Mouse (Mus musculus): ENCODE measurements at regions not wholly inside any gene's neighbourhood (a gene's known extent, or its start where the extent isn't known, plus 50 kb on each side); places are given as distances from the start of the nearest gene placed in this dataset.

DNA sequence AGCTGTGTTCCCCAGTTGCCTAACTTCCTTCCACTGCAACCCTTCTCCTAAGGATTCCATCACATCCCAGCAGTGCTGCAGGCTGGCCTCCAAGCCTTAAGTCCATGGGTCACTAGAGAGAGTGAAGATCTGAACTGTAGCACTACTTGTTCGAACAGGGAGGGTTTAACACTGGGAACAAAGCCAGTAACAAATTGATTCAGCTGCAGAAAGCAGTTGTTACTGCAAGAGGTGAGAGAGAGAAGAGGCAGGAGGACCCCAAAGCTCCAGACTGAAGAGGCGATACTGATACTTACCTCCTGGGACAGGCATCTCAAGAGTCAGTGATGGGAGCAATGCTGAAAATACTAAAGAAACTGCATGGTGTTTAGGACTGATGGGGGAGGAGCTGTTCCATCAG, 600.1 kb upstream of the Cdh5 start:
- DNase-seq (ENCODE audit: low read depth) = no peak

DNA sequence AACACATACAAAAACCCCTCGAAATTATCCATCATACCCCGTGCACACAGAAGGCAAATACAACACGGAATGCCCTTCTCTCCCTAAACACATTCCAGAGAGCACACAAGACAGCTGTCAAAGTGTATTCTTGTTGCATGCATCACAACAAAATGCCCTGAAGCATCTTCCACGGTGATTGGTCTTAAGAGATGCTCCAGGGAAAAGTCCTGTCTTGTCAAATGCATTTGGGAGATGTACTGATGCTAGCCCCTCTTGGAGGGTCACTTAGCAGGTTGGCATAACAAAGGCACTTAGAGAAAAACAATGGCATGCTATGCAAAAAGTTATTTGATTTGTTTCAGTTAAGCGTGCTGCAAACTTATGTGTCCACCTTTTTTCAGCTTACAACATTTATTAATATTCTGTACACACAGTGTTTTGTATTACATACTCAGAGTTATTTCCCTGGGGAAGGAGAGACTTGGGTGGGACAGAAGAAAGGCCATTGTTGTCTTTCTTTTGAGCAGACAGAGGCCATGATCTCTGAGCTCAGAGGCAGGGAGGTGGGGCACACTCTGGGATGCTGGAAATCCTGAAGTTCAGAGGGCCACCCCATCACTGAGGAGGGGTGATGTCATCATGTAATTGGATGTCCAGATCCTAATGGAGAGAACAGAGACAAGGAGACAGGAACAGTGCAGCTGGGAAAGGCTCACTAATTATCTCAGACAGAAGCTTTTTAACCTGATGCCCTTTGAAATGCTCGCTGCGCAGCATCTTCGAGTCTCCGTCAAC, 598.2 kb upstream of the Cdh5 start:
- DNase-seq (ENCODE audit: low read depth) = no peak

DNA sequence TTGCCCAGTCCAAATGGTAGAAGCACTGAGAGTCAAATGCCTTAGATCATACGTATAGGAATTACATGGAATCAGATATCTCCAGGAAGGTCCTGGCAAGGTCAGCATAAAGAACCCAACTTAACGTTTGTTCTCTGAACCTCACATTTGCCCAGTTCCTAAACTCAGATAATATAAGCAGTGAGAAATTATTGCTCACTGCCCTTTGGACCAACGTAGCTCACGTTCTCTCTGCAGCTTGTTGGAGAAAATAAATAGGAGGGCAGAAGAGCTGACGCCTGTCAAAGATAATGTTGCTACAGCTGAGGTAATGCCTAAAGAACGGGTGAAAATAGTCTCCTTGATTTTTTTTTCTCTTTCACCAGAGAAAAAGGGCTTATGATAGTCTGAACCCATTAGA, 595.1 kb upstream of the Cdh5 start:
- DNase-seq (ENCODE audit: low read depth) = no peak

DNA sequence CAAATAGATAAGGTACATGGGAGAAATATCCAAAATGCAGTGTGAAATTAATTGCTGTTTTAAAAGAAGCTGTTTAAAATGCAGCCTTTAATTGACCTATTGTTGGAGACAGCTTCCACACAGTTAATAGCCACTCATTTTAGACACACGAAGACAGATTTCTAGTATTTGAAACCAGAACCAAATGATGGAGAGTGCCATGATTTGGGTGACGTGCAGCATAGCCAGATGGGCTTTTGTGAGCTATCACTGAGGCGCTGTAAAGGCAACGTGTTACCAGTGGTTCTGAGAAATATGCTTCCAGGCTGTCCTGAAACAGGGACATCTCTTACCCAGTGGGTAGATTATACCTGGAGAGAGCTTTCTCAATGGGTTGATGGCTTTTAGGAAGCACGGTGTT, 594.4 kb upstream of the Cdh5 start:
- DNase-seq (ENCODE audit: low read depth) = no peak

DNA sequence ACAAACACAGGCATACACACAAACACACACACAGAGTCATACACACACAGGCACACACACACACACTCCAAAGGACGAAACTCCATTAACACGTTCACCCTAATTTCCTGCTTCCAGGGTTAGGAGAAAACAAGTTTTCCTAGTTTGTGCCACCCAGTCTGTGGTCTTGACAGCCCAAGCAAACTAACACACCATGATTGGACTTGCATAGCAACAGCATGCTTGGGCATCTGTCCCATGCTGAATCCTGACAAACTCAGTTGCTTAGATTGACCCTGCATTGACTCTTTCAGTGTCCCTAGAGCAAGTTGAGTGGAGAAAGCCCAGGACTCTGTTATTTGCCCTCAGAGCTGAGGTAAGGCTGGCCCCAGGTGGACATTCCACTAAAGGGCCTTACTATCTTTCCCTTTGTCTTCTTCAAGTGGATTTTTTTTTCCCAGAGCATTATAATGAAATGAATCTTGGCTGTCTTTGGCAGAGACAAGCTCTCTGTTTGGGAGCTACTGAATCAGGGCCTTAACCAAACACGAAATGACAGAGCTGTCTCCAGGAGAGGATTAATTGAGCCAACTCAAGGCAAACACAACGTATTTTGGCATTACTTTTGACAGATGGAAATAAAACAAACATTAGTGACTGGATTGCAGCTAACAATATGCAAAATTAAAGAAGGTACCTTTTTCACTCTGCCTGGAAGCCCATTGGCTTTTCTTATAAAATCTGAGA, 581.1 kb upstream of the Cdh5 start:
- DNase-seq (ENCODE audit: low read depth) = no peak

DNA sequence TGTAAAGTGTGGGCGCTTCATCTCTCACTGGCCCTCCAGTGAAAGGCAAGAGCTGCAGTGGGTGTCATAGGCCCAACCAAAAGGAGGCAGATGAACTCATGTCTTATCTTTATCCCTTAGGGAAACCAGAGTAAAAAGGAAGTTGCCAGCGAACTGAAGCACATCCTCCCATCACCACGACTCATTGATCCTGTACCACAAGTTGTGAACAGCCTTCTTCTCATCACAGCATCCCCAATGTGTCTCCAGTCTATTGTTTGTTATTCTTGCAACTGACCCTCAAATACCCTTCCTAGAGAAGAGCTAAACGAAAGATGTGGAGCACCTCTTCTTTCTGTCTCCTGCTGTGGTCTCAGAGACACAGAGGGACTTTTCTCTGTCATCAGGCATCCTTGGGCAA, 570.5 kb upstream of the Cdh5 start:
- no peak for DNase-seq (ENCODE audit: low read depth)

DNA sequence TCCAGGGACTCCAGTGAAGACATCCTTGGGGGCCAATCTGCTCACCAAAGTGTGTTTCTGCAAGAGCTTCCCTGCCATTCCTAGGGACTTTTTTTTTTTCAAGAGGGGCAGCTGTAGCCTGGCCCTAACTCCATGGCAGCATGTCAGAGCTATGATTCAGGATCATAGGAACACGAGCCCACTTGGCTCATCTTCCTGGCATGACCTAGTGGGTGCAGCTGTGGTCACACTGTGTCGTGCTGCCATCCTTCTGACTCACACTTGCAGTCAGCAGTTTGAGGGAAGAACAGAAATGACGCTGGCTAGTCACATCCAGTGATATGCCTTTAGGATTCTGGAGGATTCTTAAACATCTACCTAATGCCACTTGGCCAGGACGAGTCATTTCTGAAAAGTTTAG, 566.5 kb upstream of the Cdh5 start:
- no peak for DNase-seq (ENCODE audit: low read depth)

DNA sequence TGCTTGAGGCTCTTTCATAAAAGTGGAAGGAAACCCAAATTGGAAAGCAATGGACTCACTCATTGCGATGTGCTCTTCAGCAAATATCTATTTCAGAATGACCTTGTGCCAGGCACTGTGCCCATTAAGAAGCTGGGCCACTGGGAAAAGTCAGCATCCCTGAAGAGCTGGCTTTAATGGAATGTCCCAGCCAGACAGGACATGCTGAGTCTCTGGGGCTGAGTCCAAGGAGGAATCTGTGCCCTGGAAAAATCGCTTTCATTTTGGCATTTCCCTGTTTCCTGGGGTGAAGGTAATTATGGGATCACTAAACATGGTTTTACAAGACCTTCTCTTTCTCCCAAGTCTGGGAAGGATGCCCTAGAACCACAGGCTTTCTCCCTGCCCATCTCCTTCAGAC, 564.6 kb upstream of the Cdh5 start:
- DNase-seq (ENCODE audit: low read depth) = no peak

DNA sequence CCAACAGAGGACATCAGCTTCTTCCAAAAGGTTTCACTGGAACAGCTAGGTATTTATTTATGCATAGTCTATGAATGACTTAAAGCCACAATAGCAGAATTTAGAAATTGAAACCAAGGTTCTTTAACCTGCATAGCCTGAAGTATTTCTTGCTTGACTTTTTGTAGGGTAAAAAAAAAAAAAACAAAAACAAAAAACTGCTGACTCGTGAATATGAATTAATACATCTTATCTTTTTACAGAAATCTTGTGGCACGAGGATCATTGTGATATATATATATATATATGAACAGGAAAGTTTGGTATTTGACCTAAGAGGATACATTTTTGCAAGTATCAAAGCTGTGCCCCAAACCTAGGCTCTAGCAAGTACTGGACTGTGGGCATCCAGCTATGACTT, 559.5 kb upstream of the Cdh5 start:
- DNase-seq (ENCODE audit: low read depth) = no peak

DNA sequence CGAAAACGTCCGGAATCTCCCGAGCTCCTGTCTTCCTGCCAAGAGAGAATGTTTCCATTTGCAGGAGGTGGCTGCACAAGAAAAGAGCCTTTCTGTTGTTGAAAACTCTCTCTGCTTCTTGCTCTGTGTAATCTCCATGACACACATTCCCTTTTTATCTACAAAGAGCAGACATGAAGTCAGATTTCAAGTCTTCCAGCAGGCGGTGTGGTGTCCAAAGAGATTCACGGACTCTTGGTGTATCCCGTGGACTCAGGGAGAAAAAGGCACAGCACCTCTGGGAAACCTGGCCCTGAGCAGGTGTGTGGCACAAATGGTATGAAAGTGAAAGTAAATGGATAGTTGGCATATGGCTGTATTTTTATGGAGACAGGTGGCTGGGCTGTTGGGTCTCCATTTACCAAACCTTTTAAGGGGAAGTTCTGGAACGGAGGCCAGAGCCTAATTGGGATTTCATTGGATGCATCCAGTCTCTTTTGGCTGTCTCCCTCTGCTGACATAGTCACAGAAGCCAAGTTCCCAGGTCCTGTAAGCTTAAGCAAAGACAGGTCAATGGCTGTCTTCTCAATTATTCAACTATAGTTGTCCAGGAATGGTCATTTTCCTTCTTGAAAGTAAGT, 549.4 kb upstream of the Cdh5 start:
- DNase-seq (ENCODE audit: low read depth) = no peak

DNA sequence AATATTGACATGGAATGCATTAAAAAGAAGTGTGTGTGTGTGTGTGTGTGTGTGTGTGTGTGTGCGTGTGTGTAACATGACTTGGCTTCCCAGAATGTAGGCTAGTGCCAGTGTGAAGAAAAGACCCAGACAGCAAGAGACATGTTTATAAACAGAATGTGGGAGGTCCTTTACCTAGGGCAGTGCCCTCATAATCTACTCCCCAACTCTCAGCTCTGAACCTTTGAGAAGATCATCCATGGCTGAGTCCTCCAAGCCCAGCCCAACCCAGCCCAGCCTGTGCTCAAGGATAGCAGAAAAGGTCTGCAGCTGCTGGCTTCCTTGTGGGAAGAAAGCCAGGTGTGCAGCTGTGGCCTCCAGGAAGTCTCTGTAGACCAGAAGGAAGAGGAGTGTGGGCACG, 539.8 kb upstream of the Cdh5 start:
- no peak for DNase-seq (ENCODE audit: low read depth)

DNA sequence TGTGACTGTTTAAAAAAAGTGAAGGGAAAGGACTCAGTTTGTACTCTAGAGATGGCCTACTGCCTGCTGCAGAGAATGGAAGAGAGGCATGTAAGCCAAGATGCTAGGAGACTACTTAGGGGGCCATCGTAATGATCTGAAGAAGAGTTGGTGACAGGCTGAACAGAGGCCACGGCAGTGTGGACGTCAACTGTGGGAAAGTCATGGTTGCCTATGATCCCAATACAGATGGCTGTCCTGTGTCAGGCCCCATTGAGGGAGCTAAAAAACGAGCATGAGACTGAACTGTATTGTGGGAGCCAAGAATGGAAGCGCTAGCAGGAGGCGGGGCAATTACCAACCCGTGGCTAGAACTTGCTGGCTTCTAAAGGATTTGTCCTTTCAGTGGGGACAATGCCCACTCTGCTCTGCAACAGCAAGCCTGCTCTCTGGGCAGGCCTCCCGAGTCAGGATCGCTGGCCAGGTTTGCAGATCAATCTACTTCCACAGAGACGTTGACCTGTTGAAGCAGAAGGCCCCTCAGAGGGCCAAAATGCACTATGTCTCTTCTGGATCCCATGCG, 530.5 kb upstream of the Cdh5 start:
- DNase-seq (ENCODE audit: low read depth) = no peak

DNA sequence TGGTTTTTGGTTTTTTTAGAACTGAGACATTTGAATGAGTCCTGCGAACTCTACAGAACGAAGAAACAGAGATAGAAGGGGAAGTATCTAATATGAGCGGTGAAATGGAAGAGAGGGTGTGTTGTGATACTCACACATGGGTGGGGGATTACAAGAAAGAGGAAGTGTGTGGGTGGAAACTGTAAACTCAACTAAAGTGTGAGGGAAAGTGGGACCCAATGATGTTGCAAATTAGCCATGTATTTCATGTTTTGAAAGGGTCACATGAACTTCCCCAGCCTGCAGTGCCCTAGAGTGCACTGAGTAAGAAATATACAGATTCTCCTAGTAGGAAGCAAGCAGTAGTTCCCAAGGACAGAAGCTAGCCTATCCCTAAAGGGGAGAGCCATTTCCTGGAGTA, 524.3 kb upstream of the Cdh5 start:
- DNase-seq (ENCODE audit: low read depth) = no peak

DNA sequence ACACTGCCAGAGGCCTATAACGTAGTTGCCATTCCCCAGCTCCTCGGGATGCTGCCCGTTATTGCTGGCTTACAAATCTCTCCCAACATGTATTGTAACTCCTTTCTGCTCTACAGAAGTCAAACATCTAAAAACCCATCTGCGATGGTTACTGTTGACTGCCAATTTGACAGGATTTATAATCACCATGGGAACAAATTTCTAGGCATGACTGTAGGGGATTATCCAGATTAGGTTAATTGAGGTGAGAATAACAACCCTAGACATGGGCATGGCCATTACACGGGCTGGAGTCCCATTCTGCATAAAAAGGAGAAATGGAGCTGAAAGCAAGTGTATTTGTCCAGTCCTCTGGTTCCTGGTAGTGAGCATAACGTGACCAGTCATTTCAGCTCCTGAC, 523.4 kb upstream of the Cdh5 start:
- DNase-seq (ENCODE audit: low read depth) = no peak

DNA sequence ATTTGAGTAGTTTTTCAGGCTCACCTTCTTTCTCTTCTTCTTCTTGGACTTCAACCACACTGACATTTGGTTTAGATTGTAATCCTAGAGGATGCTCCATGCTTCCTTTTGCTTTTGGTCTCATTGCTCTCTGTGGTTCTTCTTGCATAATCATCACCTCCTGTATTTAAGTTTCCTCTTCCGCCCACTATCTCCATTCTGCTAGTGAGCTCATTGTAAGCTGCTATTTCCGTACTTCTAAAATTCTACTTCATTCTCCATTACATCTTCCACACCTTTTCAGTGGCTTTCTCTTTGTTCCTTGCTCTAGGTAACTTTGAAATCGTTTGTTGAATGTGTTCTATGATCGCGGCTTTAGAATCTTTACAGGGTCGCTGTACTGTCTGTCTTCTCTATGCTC, 493.1 kb upstream of the Cdh5 start:
- DNase-seq (ENCODE audit: low read depth) = no peak

DNA sequence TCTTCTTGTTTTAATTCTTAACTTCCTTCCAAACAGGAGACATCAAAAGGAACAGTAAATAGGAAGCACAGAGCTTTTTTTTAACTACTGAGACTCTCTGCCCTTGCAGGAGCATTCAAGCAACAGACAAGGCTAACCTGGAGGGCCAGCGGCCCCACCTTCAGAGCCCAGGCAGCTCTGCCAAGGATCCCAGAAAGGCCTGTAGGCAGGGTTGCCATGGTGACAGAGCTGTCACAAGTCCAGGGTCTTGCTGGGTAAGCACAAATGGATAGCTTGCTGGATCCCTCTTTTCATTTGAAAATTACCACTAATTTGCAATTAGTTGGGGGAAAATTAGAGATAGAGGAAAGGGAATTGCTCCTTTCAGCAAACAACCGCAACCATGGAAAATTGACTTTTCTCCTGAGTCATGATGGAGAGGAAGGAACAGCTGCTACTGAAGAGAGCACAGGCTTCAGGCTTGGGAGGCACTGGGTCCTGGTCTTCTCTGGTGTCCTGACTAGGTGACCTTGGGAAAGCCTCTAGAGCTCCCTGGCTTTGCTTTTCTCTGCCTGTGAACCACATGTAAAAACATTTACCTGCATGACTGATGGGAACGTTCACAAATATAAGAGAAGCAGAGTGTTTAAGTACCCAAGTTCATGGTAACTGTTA, 477.5 kb upstream of the Cdh5 start:
- no peak for DNase-seq (ENCODE audit: low read depth)

DNA sequence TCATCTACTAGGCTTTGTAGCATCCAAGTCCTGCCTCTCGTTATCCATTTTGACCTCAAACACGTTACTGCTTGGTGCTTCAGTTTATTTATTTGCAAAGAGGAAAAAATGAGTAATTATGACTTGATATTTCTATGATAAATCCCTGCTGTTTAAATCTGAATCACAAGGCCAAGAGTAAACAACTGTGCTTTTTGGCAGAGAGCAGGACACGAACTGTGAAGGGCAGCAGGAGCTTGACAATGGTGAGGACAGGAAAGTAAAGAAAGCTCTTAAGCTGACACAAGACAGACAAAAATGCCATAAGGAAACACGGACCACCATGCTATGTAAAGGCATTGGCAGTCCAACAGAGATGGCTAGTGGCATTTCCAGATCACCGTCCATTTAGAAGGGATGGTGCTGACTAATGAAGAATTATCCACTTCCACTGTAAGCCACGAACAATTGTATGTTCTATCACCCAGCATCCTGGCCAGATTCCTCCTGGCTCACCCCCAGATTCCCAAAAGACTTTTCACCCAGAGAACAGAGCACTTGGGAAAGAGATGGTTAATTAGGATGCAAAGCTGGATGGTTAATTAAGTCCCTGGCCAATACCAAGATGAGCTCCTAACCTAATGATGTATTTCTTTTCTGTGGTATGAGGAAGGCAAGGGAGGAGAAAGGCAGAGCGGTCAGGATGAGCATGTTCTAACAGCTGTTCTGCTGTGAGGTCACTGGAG, 476.1 kb upstream of the Cdh5 start:
- DNase-seq (ENCODE audit: low read depth) = no peak

DNA sequence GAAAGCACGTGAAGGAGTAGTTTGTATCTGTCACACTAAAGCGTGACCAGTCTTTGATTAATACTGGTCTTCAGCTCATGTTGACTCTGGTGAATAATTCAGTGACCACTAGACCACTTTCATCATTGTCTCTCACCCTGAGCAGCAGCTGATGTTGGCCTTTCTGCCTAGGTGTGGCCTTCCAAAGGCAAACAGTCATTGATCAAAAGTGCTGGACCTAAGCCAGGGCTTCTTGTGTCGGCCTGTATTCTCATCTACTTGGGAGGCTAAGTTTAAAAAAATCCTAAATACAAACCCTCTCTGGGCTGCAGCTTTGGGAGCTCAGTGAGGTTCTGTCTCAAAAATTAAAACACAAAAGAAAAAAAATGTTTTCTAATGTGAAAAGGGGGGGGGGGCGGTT, 475.0 kb upstream of the Cdh5 start:
- DNase-seq (ENCODE audit: low read depth) = no peak

DNA sequence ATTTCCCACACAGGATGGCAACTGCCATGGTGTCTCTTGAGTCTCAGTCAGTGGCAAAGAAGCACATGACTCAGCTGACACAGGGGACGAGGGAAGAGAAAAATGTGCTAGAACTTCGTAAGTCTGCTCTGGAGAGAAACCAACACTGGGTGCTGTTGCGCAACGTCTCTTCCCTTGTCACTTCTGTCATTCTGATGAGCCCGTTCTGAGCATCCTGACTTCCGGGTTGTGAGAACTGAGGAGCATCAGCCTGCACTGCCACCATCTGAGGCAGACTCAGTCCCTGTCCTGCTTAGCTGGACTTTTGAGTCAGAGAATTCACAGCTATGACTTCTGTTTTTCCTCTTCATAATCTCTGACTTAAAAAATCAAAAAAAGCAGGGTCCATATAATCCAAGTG, 468.9 kb upstream of the Cdh5 start:
- DNase-seq (ENCODE audit: low read depth) = no peak

DNA sequence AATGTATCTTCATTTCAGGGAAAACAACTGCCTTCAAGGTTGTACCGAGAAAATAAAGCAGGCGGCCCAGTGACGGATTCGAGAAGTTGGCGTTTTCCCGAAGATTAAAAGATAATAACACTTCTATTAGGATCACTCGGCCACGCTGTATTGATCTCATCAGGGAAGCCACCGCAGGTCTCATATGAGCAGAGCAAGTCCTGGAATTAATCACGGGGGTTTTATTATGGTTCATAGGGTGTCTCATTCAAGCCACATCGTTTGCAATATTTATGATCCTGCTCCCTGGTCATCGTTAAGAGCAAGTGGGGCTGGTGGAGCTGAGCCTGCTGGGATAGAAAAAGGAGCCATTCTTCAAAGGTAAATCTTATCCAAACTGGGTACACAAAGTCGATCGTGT, 466.5 kb upstream of the Cdh5 start:
- no peak for DNase-seq (ENCODE audit: low read depth)

DNA sequence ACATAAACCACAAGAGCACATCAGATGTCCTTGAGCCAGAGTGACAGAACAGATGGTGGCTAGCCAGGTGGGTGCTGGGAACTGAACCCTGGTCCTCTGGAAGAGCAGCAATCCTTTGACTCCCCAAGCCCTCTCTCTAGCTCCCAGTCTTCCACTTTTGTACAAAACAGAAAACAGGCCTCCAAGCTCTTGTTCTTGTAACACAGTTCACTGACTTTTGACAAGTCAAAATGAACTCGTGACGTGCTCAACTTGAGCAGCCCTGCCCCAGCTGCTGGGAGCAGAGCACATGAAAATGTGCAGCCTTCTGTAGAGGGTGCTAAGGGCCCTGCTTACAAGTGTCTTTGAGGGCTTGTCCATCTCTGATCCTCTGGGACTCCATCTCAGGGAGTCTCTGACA, 457.8 kb upstream of the Cdh5 start:
- no peak for DNase-seq (ENCODE audit: low read depth)

DNA sequence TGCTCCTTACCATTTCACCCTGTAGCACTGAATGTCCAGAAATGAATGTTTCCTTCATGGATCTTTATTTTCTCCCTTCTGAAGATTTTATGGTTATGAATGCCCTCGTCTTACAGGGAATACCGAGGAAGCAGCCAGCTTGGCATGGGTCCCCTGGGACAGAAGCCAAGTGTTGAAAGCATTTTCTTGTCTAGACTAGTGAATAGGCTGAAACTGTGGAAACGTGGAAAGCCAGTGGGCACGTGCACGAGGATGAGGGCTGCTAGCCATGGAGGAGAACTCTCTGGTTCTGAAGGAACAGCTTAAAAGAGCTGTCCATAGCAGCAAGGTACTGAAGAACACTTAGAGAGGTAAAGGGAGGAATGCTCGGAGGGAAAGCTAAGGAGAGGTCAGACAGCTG, 457.3 kb upstream of the Cdh5 start:
- no peak for DNase-seq (ENCODE audit: low read depth)

Measured in c-Kit-positive CD71-positive TER-119-negative erythroid progenitor cells, embryonic 14.5 days (primary cell).